Mouse (Mus musculus) R1 (cell line): ENCODE measurements at regions not wholly inside any gene's neighbourhood (a gene's known extent, or its start where the extent isn't known, plus 50 kb on each side); places are given as distances from the start of the nearest gene placed in this dataset.
A peak's percentile ranks its signal among the peaks of the same experiment; 100 is the strongest.

Experiments used
- DNase-seq: peaks from one replicate; pipeline ENCODE4 v3.0.0-alpha.2; 2018; ENCODE audit warnings: low read depth, low spot score

DNA sequence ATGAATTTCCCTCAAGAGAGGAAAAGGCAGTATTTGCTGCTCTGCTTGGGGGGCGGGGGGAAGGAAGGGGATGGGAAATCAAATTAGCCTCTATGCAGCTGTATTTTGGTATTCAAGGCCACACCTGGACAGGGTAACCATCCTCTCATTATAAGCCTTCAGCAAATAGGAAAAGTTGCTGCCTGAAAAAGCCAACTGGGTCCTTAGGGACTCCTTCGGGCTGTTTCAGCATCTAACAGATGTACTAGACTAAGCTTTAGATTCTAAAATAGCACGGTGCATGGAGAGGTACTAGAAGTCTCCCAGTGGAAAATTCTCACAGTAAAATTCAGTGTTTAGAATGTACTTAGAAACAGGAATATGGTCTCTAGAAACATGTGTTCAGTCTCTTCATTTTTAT is 183.1 kb downstream of the Gm13691 start:
- DNase-seq = no peak

- no peak for DNase-seq
Observed at GRCm38 (mm10) chr2:84183624-84184287, 193.4 kb downstream of the Gm13691 start.

DNA sequence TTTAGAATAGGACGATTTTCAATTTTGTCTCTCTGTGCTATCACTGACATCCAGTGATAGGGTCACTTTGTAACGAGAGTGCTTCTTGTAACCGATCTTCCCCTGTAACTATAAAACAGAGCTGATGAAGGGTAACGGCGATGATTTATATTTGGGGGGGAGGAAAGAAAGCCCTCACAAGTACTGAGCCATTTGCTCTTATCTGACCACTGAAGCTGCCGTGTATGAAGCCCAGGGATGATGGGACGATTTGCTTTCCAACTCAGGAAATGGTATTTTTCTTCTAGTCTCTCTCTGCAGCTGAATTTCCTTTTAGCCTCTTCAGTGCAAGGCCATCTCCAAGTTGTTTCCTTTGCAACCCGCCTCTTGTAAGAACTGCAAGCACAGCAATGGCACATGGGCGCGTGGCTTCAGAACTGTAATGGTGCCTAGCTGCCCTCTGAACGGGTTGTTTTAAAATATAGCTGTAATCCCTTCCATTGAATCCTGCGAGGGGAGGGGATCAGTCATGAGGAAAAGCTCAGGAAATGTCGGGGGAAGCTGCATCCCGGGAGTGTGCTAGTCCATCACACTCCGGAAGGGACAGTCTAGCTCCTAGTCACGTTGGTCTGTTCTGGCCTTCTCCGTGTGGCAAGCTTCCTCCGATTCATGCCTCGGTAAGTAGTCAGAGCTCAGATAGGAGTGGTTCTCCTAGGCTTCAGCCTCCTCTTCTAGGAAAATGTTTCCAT is 194.1 kb downstream of the Gm13691 start:
- no peak for DNase-seq

- no peak for DNase-seq
Observed at GRCm38 (mm10) chr2:84185016-84185330, 194.6 kb downstream of the Gm13691 start.

GRCm38 (mm10) chr2:84186126-84186701 is 195.9 kb downstream of the Gm13691 start:
- DNase-seq = no peak

- DNase-seq = no peak
Observed at GRCm38 (mm10) chr2:84187456-84187855, 197.1 kb downstream of the Gm13691 start.

DNA sequence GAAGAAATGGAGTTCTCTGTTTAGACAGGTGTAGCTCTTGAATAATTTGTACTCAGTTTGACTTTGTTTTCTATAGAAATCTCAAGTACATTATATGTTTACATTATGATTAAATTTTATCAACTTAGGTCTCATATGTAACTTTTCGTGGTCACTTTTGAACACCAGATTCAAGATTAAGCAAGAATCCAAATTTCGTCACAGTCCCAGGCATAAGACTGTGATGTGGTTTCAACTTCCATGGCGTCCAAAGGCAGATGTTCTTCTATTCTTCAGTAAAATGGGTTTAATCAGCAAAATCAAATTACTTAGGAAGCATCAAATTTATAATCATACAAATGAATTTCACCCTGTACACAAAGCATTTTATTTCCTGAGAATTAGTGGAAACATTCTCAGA is 198.9 kb downstream of the Gm13691 start:
- no peak for DNase-seq

GRCm38 (mm10) chr2:84217116-84217515 is 208.1 kb downstream of the Calcrl start:
- DNase-seq = no peak

GRCm38 (mm10) chr2:84222049-84222448 is 203.2 kb downstream of the Calcrl start:
- DNase-seq = no peak

GRCm38 (mm10) chr2:84229777-84230176 is 195.4 kb downstream of the Calcrl start:
- DNase-seq = peak; percentile 10

DNA sequence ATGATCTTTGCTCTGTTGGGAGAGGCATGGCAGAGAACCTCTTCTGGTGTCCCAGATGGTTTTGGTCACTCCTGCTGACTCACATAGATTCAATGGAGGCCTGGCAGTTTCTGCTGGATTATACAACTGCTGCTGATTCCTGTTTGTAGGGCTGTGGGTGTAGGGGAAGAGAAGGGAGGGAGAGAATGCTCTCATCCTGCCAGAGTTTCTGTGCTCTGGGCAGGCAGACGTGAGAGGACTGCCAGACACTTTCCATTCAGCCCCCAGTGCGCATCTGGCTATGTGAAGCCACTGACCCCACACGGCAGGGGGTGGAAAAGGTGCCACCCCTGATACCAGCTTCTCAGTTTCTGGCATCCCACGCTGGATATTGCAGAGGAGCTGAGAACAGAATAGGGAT is 189.6 kb downstream of the Calcrl start:
- DNase-seq = no peak

GRCm38 (mm10) chr2:84241244-84241643 is 184.0 kb downstream of the Calcrl start:
- DNase-seq = no peak

GRCm38 (mm10) chr2:84241986-84242385 is 183.2 kb downstream of the Calcrl start:
- DNase-seq = no peak

- no peak for DNase-seq
Observed at GRCm38 (mm10) chr2:84245900-84246299, 179.3 kb downstream of the Calcrl start.

- no peak for DNase-seq
Observed at GRCm38 (mm10) chr2:84246562-84246961, 178.6 kb downstream of the Calcrl start.

DNA sequence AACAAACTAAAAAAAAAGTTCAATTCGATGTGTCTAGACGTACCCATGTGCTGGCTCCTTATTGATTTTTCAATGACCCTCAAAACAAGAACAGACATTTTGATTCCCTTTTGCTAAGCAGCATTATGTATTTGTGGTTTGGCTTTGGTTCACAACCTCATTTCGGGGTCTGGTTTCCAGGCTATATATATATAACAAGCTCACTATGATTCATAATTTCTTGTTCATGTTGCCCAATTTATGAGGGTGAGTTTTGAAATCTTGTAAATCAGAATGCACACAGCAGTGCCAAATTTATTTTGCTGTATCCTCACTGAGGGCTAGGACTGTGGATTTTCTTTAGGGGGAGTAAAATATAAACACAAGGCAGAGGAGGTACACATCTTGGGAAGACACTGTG is 177.0 kb downstream of the Calcrl start:
- no peak for DNase-seq

DNA sequence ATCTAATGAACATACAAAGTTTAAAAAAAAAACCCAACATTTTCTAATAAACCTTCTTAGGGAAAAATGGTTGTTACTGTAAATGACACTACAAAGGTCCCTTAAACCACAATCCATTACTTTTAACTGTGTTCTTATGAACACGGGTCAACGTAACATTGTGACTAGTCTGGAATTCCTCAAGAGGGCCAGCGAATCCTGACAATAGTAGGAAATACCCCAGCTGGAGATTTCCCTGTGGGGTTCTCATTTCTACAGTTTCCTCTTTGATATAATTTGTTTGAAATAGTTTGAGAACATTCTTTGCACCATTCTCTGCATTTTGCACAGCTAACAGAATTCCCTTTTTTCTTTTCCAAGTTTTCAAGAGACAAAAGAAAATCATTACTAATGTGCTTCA is 175.3 kb downstream of the Calcrl start:
- no peak for DNase-seq

DNA sequence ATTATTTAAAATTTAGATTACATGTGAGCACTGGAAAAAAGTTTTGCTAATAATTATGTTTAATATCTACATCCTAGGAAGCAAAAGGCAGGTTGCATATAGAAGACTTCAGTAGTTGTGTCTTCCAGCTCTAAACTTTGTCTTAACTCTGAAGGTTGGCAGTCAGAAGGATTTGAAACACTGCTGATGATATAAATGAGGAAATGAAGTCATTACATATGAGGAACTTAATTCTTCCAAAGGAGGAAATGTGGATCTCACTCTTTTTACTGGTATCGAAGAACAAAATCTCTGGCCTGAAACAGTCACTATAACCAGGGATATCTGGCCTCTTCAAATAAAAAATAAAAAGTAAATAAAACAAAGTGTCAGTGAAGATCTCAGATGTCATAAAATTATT is 173.1 kb downstream of the Calcrl start:
- DNase-seq = no peak

GRCm38 (mm10) chr2:84258339-84259006 is 166.7 kb downstream of the Calcrl start:
- DNase-seq = no peak

- no peak for DNase-seq
Observed at GRCm38 (mm10) chr2:84259222-84259621, 166.0 kb downstream of the Calcrl start.

DNA sequence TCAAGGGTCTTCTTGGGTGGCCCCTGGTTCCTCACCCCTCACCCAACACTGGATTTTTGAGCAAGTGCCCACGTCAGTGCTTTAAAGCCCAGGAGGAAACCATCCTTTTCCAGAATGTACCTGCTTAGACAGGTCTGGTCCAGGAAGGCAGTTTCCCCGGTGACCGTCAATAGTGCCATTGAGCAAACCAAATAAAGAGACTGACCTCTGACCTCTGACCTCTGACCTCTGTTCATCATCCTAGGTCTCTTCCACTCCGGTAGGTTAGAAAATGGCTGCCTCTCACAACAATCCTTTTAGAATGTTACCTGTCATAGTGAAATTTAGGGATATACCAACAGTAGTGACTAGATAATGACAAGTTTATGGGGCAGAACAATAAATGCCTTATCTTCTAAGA is 164.5 kb downstream of the Calcrl start:
- peak; percentile 14 for DNase-seq

- no peak for DNase-seq
Observed at GRCm38 (mm10) chr2:84261481-84261880, 163.7 kb downstream of the Calcrl start.

DNA sequence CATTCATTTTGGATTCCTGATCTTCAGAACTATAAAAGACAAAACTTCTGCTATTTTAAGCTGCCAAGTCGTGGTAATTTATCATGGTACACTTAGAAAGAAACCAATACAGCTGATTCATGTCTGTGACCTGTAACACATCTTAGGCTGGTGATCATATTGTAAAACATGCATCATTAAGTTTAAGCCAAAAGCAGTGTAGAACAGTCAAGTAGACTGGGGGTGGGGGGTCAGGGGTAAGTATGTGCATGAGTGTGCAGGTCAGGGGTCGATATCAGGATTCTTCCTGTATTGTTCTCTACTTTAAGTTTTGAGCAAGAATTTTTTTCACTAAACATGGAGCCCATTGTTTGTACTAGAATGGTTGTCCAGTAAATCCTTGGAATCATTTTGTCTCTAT is 160.7 kb downstream of the Calcrl start:
- DNase-seq = peak; percentile 23
